Mouse (Mus musculus) myocyte (in vitro differentiated cells): ENCODE data around the gene Vsig10. TPM values are rescaled to one million over a fixed set of nuclear protein-coding genes. Genes with fewer than 3 reads are reported as not detected.

Experiments used
- H3K27me3 ChIP-seq: one replicate; pipeline ENCODE4 v1.6.1; 2011; ENCODE audit not compliant: control insufficient read depth, insufficient read depth, insufficient read length
- H3K36me3 ChIP-seq: one replicate; pipeline ENCODE4 v1.6.1; 2011; ENCODE audit not compliant: control insufficient read depth, insufficient read depth
- H3K4me2 ChIP-seq: one replicate; pipeline ENCODE4 v1.6.1; 2011; ENCODE audit warnings: low read depth, control low read depth
- H3K4me3 ChIP-seq: one replicate; pipeline ENCODE4 v1.5.1; 2011; ENCODE audit warnings: mild to moderate bottlenecking, control low read depth, moderate library complexity
- H3K79me2 ChIP-seq: one replicate; pipeline ENCODE4 v1.6.1; 2011; ENCODE audit not compliant: control insufficient read depth, insufficient read depth
- H3ac ChIP-seq: one replicate; pipeline ENCODE4 v1.6.1; 2011; ENCODE audit not compliant: control insufficient read depth, insufficient read length
- CEBPB ChIP-seq: IDR thresholded peaks from 2 replicates; pipeline ENCODE4 v1.6.1; 2011; ENCODE audit warnings: mild to moderate bottlenecking, moderate library complexity; ENCODE audit not compliant: poor library complexity, insufficient read depth, severe bottlenecking
- E2F4 ChIP-seq: IDR thresholded peaks from one replicate; pipeline ENCODE4 v1.6.1; 2011; ENCODE audit warnings: mild to moderate bottlenecking, control low read depth, moderate library complexity; ENCODE audit not compliant: insufficient read depth
- MAX ChIP-seq: IDR thresholded peaks from one replicate; pipeline ENCODE4 v1.6.1; 2011; ENCODE audit warnings: low read depth, mild to moderate bottlenecking, control low read depth
- MYOD1 ChIP-seq, 3 experiments: IDR thresholded peaks; one replicate each; pipeline ENCODE4 v1.6.1; 2011; ENCODE audit warnings: control low read depth in 2 of 3, low read depth in 2 of 3, mild to moderate bottlenecking in 2 of 3, moderate library complexity in 1 of 3; ENCODE audit not compliant: insufficient read length in 2 of 3, control insufficient read depth in 1 of 3
- MYOG ChIP-seq, 3 experiments: IDR thresholded peaks; one replicate each; pipeline ENCODE4 v1.6.1; 2011; ENCODE audit warnings: control low read depth in 2 of 3, low read depth in 2 of 3, mild to moderate bottlenecking in 2 of 3; ENCODE audit not compliant: insufficient read length in 2 of 3, control insufficient read depth in 1 of 3, insufficient read depth in 1 of 3
- POLR2A ChIP-seq: IDR thresholded peaks from one replicate; pipeline ENCODE4 v1.6.1; 2011; ENCODE audit warnings: low read depth, mild to moderate bottlenecking, control low read depth, moderate library complexity; ENCODE audit not compliant: insufficient read length
- POLR2AphosphoS2 ChIP-seq: IDR thresholded peaks from one replicate; pipeline ENCODE4 v1.6.1; 2011; ENCODE audit warnings: low read depth, control low read depth; ENCODE audit not compliant: insufficient read length
- REST ChIP-seq: IDR thresholded peaks from one replicate; pipeline ENCODE4 v1.6.1; 2011; ENCODE audit warnings: mild to moderate bottlenecking, control low read depth, moderate library complexity; ENCODE audit not compliant: insufficient read depth, insufficient read length
- SRF ChIP-seq: IDR thresholded peaks from one replicate; pipeline ENCODE4 v1.6.1; 2011; ENCODE audit warnings: low read depth; ENCODE audit not compliant: control insufficient read depth, insufficient read length
- TCF12 ChIP-seq: IDR thresholded peaks from one replicate; pipeline ENCODE4 v1.6.1; 2011; ENCODE audit warnings: mild to moderate bottlenecking, control low read depth; ENCODE audit not compliant: poor library complexity, insufficient read depth, severe bottlenecking
- TCF3 ChIP-seq: IDR thresholded peaks from one replicate; pipeline ENCODE4 v1.6.1; 2011; ENCODE audit warnings: low read depth, control low read depth; ENCODE audit not compliant: insufficient read length
- USF1 ChIP-seq: IDR thresholded peaks from one replicate; pipeline ENCODE4 v1.6.1; 2011; ENCODE audit warnings: low read depth, mild to moderate bottlenecking, control low read depth, moderate library complexity
- polyA plus RNA-seq: library from polyadenylated mRNA; unstranded; fragments of >200 nt; fragmentation: generic; extraction: Trizol; gene quantifications from one replicate; pipeline ENCODE4 v1.2.1, GENCODE M21; 2012; ENCODE audit warnings: missing spikeins

The Vsig10 gene
- polyA plus RNA-seq, 1 experiment, result 2.2 TPM

DNA sequence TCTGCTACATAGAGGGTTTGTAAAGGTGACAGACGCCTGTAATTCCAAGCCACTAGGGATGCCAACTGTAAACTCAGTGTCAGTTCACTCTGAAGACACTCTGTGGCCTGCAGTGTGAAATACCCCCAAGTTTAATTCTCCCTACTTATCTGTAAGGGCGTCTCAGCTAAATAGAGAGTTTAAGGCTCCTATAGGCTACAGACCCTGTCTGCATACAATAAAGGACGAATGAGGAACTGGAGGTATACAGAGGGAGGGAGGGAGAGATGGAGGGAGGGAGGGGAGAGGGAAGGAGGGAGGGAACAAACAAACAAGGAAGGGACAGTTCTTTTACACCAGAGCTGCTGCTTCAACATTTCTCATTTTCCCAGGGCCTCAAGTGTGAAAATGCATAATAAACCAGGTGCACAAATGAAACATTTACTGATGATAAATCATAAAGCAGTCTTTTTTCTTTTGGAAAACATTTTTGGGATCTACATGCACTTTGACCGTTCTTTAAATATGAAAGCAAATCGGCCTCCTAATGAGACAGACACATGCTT is 26.6 kb downstream of the Vsig10 start:
- Histone ChIP-seq H3K4me2 (no peak overlapping the region), H3K36me3 (no peaks in the 10 kb centered on the region), H3K27me3 (no peaks in the 10 kb centered on the region), H3K79me2 (no peaks in the 10 kb centered on the region), H3ac (no peak overlapping the region), H3K4me3 (no peak overlapping the region)
- no peak for TF ChIP-seq E2F4
- TF ChIP-seq MYOD1 (IDR thresholded peaks at IDR 0.05; ENCODE audit: control insufficient read depth in 1 of 3, insufficient read length in 2 of 3, low read depth in 2 of 3), result no peak
- no peak for TF ChIP-seq MYOG (IDR thresholded peaks at IDR 0.05; ENCODE audit: control insufficient read depth in 1 of 3, insufficient read depth in 1 of 3, insufficient read length in 2 of 3, low read depth in 2 of 3)
- no peak for TF ChIP-seq REST
- TF ChIP-seq TCF12, result no peak
- no peak for TF ChIP-seq USF1
- TF ChIP-seq POLR2A, result no peak
- no peak for TF ChIP-seq POLR2AphosphoS2
- no peak for TF ChIP-seq SRF
- TF ChIP-seq TCF3, result no peak
- TF ChIP-seq CEBPB, result no peak
- TF ChIP-seq MAX, result no peak

DNA sequence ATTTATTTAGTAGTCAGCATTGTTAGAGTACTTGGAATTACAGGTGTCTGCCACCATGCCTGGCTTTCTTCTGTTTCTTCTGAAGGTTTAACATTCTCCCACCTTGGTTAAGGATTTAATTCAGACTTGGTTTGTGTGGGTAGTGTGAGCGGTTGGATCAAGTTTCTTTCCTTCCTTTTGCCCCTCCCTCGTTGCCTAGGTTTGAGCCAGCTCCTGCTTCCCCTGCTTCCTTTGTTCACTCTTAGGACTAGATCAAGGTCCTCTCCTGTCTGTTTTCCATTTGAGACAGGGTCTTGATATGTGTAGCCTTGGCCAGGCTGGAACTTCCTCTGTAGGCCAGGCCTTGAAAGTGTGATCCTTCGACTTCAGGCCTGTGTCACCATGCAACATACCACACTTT is 27.4 kb downstream of the Vsig10 start:
- H3K4me3 ChIP-seq, result no peak overlapping the region
- no peak overlapping the region for H3ac ChIP-seq
- H3K79me2 ChIP-seq, result no peaks in the 10 kb centered on the region
- no peaks in the 10 kb centered on the region for H3K27me3 ChIP-seq
- H3K36me3 ChIP-seq, result no peaks in the 10 kb centered on the region
- TF ChIP-seq E2F4 (no peak), REST (no peak), MAX (no peak), POLR2A (no peak), CEBPB (no peak), TCF12 (no peak), SRF (no peak), TCF3 (no peak), MYOD1 (IDR thresholded peaks at IDR 0.05; ENCODE audit: control insufficient read depth in 1 of 3, insufficient read length in 2 of 3, low read depth in 2 of 3) (no peak), POLR2AphosphoS2 (no peak), MYOG (IDR thresholded peaks at IDR 0.05; ENCODE audit: control insufficient read depth in 1 of 3, insufficient read depth in 1 of 3, insufficient read length in 2 of 3, low read depth in 2 of 3) (no peak), USF1 (no peak)
- no peak overlapping the region for H3K4me2 ChIP-seq

DNA sequence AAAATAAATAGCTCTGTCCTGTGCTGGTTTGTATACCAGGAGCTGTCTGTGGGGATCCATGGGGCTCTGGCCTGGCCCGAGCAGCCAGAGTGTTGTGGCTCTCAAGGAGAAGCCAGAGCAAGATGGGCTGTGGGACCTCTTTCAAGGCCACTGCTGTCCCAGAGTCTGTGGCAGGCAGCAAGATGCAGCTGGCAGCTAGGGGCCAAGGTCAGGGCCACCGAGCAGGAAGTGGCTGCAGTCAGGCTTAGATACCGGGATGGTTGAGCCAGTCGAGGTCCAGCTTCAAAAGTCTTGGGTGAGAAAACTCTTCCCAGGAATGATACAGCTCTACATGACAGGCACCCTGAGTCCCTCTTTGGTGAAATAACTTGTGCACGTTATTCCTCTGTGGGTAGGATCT is 28.1 kb downstream of the Vsig10 start:
- H3ac ChIP-seq, result no peak overlapping the region
- TF ChIP-seq POLR2A (no peak), SRF (no peak), MYOD1 (IDR thresholded peaks at IDR 0.05; ENCODE audit: control insufficient read depth in 1 of 3, insufficient read length in 2 of 3, low read depth in 2 of 3) (no peak), MYOG (IDR thresholded peaks at IDR 0.05; ENCODE audit: control insufficient read depth in 1 of 3, insufficient read depth in 1 of 3, insufficient read length in 2 of 3, low read depth in 2 of 3) (no peak), E2F4 (no peak), REST (no peak), MAX (no peak), TCF3 (no peak), CEBPB (no peak)

GRCm38 (mm10) chr5:117347838-117348237 is 29.0 kb downstream of the Vsig10 start:
- Histone ChIP-seq H3K27me3 (no peaks in the 10 kb centered on the region), H3ac (no peak overlapping the region), H3K4me3 (no peak overlapping the region), H3K79me2 (no peaks in the 10 kb centered on the region), H3K36me3 (no peaks in the 10 kb centered on the region), H3K4me2 (no peak overlapping the region)
- TF ChIP-seq SRF (no peak), MYOG (IDR thresholded peaks at IDR 0.05; ENCODE audit: control insufficient read depth in 1 of 3, insufficient read depth in 1 of 3, insufficient read length in 2 of 3, low read depth in 2 of 3) (no peak), MAX (no peak), E2F4 (no peak), USF1 (no peak), TCF3 (no peak), POLR2AphosphoS2 (no peak), MYOD1 (IDR thresholded peaks at IDR 0.05; ENCODE audit: control insufficient read depth in 1 of 3, insufficient read length in 2 of 3, low read depth in 2 of 3) (no peak), POLR2A (no peak), REST (no peak), CEBPB (no peak), TCF12 (no peak)

More for the DNA sequence above, 28.1 kb downstream of the Vsig10 start:
- H3K79me2 ChIP-seq, result no peaks in the 10 kb centered on the region
- H3K36me3 ChIP-seq, result no peaks in the 10 kb centered on the region
- H3K4me3 ChIP-seq, result no peak overlapping the region
- H3K4me2 ChIP-seq, result no peak overlapping the region
- H3K27me3 ChIP-seq, result no peaks in the 10 kb centered on the region

DNA sequence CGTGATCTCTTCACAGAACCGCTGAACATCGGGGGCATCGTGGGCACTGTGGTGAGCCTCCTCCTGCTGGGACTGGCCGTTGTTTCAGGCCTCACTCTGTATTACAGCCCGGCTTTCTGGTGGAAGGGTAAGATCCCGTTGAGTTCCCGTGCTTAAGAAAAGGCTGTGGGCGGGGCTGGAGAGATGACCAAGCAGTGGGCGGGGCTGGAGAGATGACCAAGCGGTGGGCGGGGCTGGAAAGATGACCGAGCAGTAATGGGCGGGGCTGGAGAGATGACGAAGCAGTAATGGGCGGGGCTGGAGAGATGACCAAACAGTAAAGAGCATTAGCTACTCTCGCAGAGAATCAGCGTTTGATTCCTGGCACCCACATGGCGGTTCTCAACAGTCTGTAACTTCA is 29.4 kb downstream of the Vsig10 start:
- H3K27me3 ChIP-seq, result no peaks in the 10 kb centered on the region
- H3K36me3 ChIP-seq, result no peaks in the 10 kb centered on the region
- no peak overlapping the region for H3K4me2 ChIP-seq
- H3K4me3 ChIP-seq, result no peak overlapping the region
- H3K79me2 ChIP-seq, result no peaks in the 10 kb centered on the region
- H3ac ChIP-seq, result no peak overlapping the region
- TF ChIP-seq MYOG (IDR thresholded peaks at IDR 0.05; ENCODE audit: control insufficient read depth in 1 of 3, insufficient read depth in 1 of 3, insufficient read length in 2 of 3, low read depth in 2 of 3) (no peak), TCF12 (no peak), CEBPB (no peak), MYOD1 (IDR thresholded peaks at IDR 0.05; ENCODE audit: control insufficient read depth in 1 of 3, insufficient read length in 2 of 3, low read depth in 2 of 3) (no peak), E2F4 (no peak)
